Mouse (Mus musculus): ENCODE data around the gene Ptgr2. TPM values are rescaled to one million over a fixed set of nuclear protein-coding genes. Genes with fewer than 3 reads are reported as not detected.

The Ptgr2 gene
- polyA plus RNA-seq, 1 experiment from 2014 or later = 16.0 TPM

GRCm38 (mm10) chr12:84254886-84255285 is 30.1 kb upstream of the Ptgr2 start:
- Histone ChIP-seq H3K36me3 (ENCODE audit: control insufficient read depth, insufficient read depth, low read length) (no peaks in the 10 kb centered on the region), H3K4me1 (replicated peaks; ENCODE audit: control insufficient read depth, insufficient read depth, low read length) (no peaks in the 10 kb centered on the region)

GRCm38 (mm10) chr12:84260363-84260762 is 24.7 kb upstream of the Ptgr2 start:
- no peak overlapping the region for H3K27ac ChIP-seq (ENCODE audit: low read depth, low read length)
- WGBS = 37% methylated on average over 7 of the region's 7 CpGs
- no peaks in the 10 kb centered on the region for H3K9me3 ChIP-seq (ENCODE audit: control insufficient read depth, low read length)
- no peaks in the 10 kb centered on the region for H3K36me3 ChIP-seq (ENCODE audit: control insufficient read depth, insufficient read depth, low read length)
- ATAC-seq (ENCODE audit: low FRiP score) = no peak
- H3K4me3 ChIP-seq (ENCODE audit: low read depth, low read length) = no peak overlapping the region
- H3K4me2 ChIP-seq (replicated peaks; ENCODE audit: low read depth, low read length) = no peak overlapping the region
- DNase-seq (ENCODE audit: low spot score) = no peak
- H3K4me1 ChIP-seq (replicated peaks; ENCODE audit: control insufficient read depth, insufficient read depth, low read length) = no peaks in the 10 kb centered on the region
- no peaks in the 10 kb centered on the region for H3K27me3 ChIP-seq (ENCODE audit: control insufficient read depth, insufficient read depth, low read length)
- no peak overlapping the region for H3K9ac ChIP-seq (ENCODE audit: low read depth, low read length)

More at GRCm38 (mm10) chr12:84254886-84255285, 30.1 kb upstream of the Ptgr2 start:
- Histone ChIP-seq H3K9me3 (ENCODE audit: control insufficient read depth, low read length) (no peaks in the 10 kb centered on the region), H3K27ac (ENCODE audit: low read depth, low read length) (no peak overlapping the region), H3K27me3 (ENCODE audit: control insufficient read depth, insufficient read depth, low read length) (no peaks in the 10 kb centered on the region), H3K4me3 (ENCODE audit: low read depth, low read length) (no peak overlapping the region), H3K4me2 (replicated peaks; ENCODE audit: low read depth, low read length) (no peak overlapping the region), H3K9ac (ENCODE audit: low read depth, low read length) (no peak overlapping the region)
- no peak for ATAC-seq (ENCODE audit: low FRiP score)
- DNase-seq (ENCODE audit: low spot score) = no peak
- WGBS = 81% methylated on average over 5 of the region's 5 CpGs

GRCm38 (mm10) chr12:84267264-84267663 is 17.8 kb upstream of the Ptgr2 start:
- Histone ChIP-seq H3K4me1 (replicated peaks; ENCODE audit: control insufficient read depth, insufficient read depth, low read length) (no peaks in the 10 kb centered on the region), H3K4me3 (ENCODE audit: low read depth, low read length) (no peak overlapping the region), H3K9me3 (ENCODE audit: control insufficient read depth, low read length) (no peaks in the 10 kb centered on the region), H3K27ac (ENCODE audit: low read depth, low read length) (no peak overlapping the region), H3K27me3 (ENCODE audit: control insufficient read depth, insufficient read depth, low read length) (no peaks in the 10 kb centered on the region), H3K36me3 (ENCODE audit: control insufficient read depth, insufficient read depth, low read length) (no peaks in the 10 kb centered on the region), H3K9ac (ENCODE audit: low read depth, low read length) (no peak overlapping the region), H3K4me2 (replicated peaks; ENCODE audit: low read depth, low read length) (no peak overlapping the region)
- DNase-seq (ENCODE audit: low spot score) = no peak
- ATAC-seq (ENCODE audit: low FRiP score) = no peak
- 63% methylated on average over 2 of the region's 2 CpGs for WGBS

DNA sequence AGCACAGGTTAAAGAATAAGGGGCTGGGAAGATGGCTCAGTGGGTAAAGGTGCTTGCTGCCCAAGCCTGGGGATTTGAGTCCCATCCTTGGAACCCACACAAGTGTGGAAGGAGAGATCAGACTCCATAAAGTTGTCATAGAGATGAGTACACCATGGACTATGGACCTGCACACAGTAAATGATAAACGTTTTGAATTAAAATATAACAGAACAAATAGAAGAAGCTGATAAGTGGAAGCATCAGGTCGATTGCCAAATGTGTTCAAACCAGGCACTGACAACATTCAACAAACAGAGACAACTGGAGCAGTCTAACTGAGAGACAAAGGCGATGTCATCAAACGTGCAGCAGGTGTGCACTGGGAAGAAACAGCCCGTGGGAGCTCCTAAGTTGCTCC is 11.7 kb upstream of the Ptgr2 start:
- WGBS = 74% methylated on average over 5 of the region's 5 CpGs

DNA sequence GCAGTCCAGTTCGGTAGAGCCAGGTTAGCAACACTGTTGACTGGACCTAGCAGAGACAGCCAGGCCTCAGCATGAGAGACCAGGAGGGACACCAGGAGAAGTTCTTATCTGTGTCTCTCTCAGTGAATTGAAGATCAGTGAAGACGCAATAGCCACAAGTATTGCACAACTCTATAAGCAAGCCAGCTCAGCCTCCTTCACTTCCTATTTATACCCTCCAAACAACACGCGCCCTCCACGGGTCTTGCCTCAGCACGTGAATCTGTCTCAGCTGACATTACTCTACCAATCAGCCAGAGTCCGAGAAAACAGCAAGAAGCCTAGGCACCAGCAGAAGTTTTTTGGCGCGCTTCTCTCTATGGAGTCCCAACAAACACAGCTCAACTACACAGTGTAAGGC is 9.7 kb upstream of the Ptgr2 start:
- no peak overlapping the region for H3K4me2 ChIP-seq (replicated peaks; ENCODE audit: low read depth, low read length)
- ATAC-seq (ENCODE audit: low FRiP score) (no peak), DNase-seq (ENCODE audit: low spot score) (no peak)
- no peak overlapping the region for H3K4me3 ChIP-seq (ENCODE audit: low read depth, low read length)
- H3K9me3 ChIP-seq (ENCODE audit: control insufficient read depth, low read length) = no peaks in the 10 kb centered on the region
- no peak overlapping the region for H3K9ac ChIP-seq (ENCODE audit: low read depth, low read length)
- no peak overlapping the region for H3K27ac ChIP-seq (ENCODE audit: low read depth, low read length)
- H3K36me3 ChIP-seq (ENCODE audit: control insufficient read depth, insufficient read depth, low read length) = no peaks in the 10 kb centered on the region
- no peaks in the 10 kb centered on the region for H3K4me1 ChIP-seq (replicated peaks; ENCODE audit: control insufficient read depth, insufficient read depth, low read length)
- WGBS = 93% methylated on average over 9 of the region's 9 CpGs
- no peaks in the 10 kb centered on the region for H3K27me3 ChIP-seq (ENCODE audit: control insufficient read depth, insufficient read depth, low read length)

More for the DNA sequence above, 11.7 kb upstream of the Ptgr2 start:
- H3K4me3 ChIP-seq (ENCODE audit: low read depth, low read length) = no peak overlapping the region
- no peaks in the 10 kb centered on the region for H3K9me3 ChIP-seq (ENCODE audit: control insufficient read depth, low read length)
- no peaks in the 10 kb centered on the region for H3K36me3 ChIP-seq (ENCODE audit: control insufficient read depth, insufficient read depth, low read length)
- H3K9ac ChIP-seq (ENCODE audit: low read depth, low read length) = no peak overlapping the region
- ATAC-seq (ENCODE audit: low FRiP score) = no peak
- no peaks in the 10 kb centered on the region for H3K4me1 ChIP-seq (replicated peaks; ENCODE audit: control insufficient read depth, insufficient read depth, low read length)
- no peak overlapping the region for H3K27ac ChIP-seq (ENCODE audit: low read depth, low read length)
- H3K4me2 ChIP-seq (replicated peaks; ENCODE audit: low read depth, low read length) = no peak overlapping the region
- H3K27me3 ChIP-seq (ENCODE audit: control insufficient read depth, insufficient read depth, low read length) = no peaks in the 10 kb centered on the region
- no peak for DNase-seq (ENCODE audit: low spot score)

DNA sequence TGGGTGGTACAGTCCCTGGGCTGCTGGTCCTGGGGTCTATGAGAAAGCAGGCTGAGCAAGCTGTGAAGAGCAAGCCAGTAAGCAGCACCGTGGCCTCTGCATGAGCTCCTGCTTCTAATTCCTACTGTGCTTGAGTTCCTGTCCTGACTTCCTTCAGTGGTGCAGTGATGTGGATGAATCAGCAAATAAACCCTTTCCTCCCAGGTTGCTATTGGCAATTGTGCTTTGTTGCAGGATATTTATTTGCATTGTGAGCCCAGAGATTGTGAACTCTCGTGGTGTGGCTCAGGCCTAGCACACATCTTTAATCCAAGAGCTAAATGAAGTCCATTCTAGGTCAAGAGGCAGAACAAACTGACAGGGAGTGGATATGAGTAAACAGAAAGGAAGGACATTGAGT is 8.7 kb upstream of the Ptgr2 start:
- DNase-seq (ENCODE audit: low spot score) (no peak), ATAC-seq (ENCODE audit: low FRiP score) (no peak)
- Histone ChIP-seq H3K4me1 (replicated peaks; ENCODE audit: control insufficient read depth, insufficient read depth, low read length) (no peaks in the 10 kb centered on the region), H3K4me2 (replicated peaks; ENCODE audit: low read depth, low read length) (no peak overlapping the region), H3K9me3 (ENCODE audit: control insufficient read depth, low read length) (no peaks in the 10 kb centered on the region), H3K27me3 (ENCODE audit: control insufficient read depth, insufficient read depth, low read length) (no peaks in the 10 kb centered on the region), H3K27ac (ENCODE audit: low read depth, low read length) (no peak overlapping the region), H3K36me3 (ENCODE audit: control insufficient read depth, insufficient read depth, low read length) (no peaks in the 10 kb centered on the region), H3K4me3 (ENCODE audit: low read depth, low read length) (no peak overlapping the region), H3K9ac (ENCODE audit: low read depth, low read length) (no peak overlapping the region)
- WGBS = 80% methylated on average over 2 of the region's 2 CpGs

- WGBS = 84% methylated on average over 4 of the region's 4 CpGs
- Histone ChIP-seq H3K27me3 (ENCODE audit: control insufficient read depth, insufficient read depth, low read length) (no peaks in the 10 kb centered on the region), H3K4me3 (ENCODE audit: low read depth, low read length) (no peak overlapping the region), H3K36me3 (ENCODE audit: control insufficient read depth, insufficient read depth, low read length) (no peaks in the 10 kb centered on the region), H3K4me1 (replicated peaks; ENCODE audit: control insufficient read depth, insufficient read depth, low read length) (no peaks in the 10 kb centered on the region), H3K9me3 (ENCODE audit: control insufficient read depth, low read length) (no peaks in the 10 kb centered on the region), H3K4me2 (replicated peaks; ENCODE audit: low read depth, low read length) (no peak overlapping the region), H3K27ac (ENCODE audit: low read depth, low read length) (no peak overlapping the region), H3K9ac (ENCODE audit: low read depth, low read length) (no peak overlapping the region)
- ATAC-seq (ENCODE audit: low FRiP score) (no peak), DNase-seq (ENCODE audit: low spot score) (no peak)
Measured at GRCm38 (mm10) chr12:84276799-84277198, 8.2 kb upstream of the Ptgr2 start.

DNA sequence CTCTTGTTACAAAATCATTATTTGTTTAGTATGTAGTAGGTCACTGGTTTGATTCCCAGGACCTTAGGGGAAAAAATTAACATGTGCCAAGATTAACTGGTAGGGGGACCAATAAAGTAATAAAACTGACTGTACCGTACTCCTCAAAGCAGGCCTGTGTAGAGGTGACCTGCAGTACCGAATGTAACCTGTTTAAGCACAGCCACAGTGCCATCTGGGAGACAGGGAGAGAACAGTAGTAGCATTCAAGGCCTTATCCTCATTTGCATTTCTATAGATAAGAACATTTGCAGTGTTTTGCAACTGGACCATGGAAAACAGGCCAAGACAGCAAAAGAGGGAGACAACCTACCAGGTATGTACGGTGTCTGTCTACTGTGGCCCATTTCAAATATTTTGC is 7.2 kb upstream of the Ptgr2 start:
- WGBS = 59% methylated on average over 3 of the region's 3 CpGs
- H3K4me2 ChIP-seq (replicated peaks; ENCODE audit: low read depth, low read length) = no peak overlapping the region
- H3K27ac ChIP-seq (ENCODE audit: low read depth, low read length) = no peak overlapping the region
- DNase-seq (ENCODE audit: low spot score) (peak; percentile 9), ATAC-seq (ENCODE audit: low FRiP score) (no peak)
- H3K4me3 ChIP-seq (ENCODE audit: low read depth, low read length) = no peak overlapping the region
- no peaks in the 10 kb centered on the region for H3K4me1 ChIP-seq (replicated peaks; ENCODE audit: control insufficient read depth, insufficient read depth, low read length)
- H3K27me3 ChIP-seq (ENCODE audit: control insufficient read depth, insufficient read depth, low read length) = no peaks in the 10 kb centered on the region
- no peaks in the 10 kb centered on the region for H3K9me3 ChIP-seq (ENCODE audit: control insufficient read depth, low read length)
- H3K36me3 ChIP-seq (ENCODE audit: control insufficient read depth, insufficient read depth, low read length) = no peaks in the 10 kb centered on the region
- no peak overlapping the region for H3K9ac ChIP-seq (ENCODE audit: low read depth, low read length)

GRCm38 (mm10) chr12:84278901-84279300 is 6.1 kb upstream of the Ptgr2 start:
- no peak for DNase-seq (ENCODE audit: low spot score)

More at GRCm38 (mm10) chr12:84278901-84279300, 6.1 kb upstream of the Ptgr2 start:
- H3K27me3 ChIP-seq (ENCODE audit: control insufficient read depth, insufficient read depth, low read length) = no peaks in the 10 kb centered on the region
- 92% methylated on average over 7 of the region's 7 CpGs for WGBS
- no peak for ATAC-seq (ENCODE audit: low FRiP score)
- H3K4me1 ChIP-seq (replicated peaks; ENCODE audit: control insufficient read depth, insufficient read depth, low read length) = no peaks in the 10 kb centered on the region
- no peak overlapping the region for H3K9ac ChIP-seq (ENCODE audit: low read depth, low read length)
- no peak overlapping the region for H3K27ac ChIP-seq (ENCODE audit: low read depth, low read length)
- no peak overlapping the region for H3K4me3 ChIP-seq (ENCODE audit: low read depth, low read length)
- H3K9me3 ChIP-seq (ENCODE audit: control insufficient read depth, low read length) = no peaks in the 10 kb centered on the region
- H3K4me2 ChIP-seq (replicated peaks; ENCODE audit: low read depth, low read length) = no peak overlapping the region
- no peaks in the 10 kb centered on the region for H3K36me3 ChIP-seq (ENCODE audit: control insufficient read depth, insufficient read depth, low read length)
